Mouse (Mus musculus) adrenal gland, adult 18-20 months (tissue): Measurements from ENCODE around the gene Dazap1. TPM values are rescaled to one million over a fixed set of nuclear protein-coding genes. Genes with fewer than 3 reads are reported as not detected.

Source experiments
- DNase-seq, 2 experiments: peaks; one replicate each; pipeline ENCODE4 v3.0.0; 2021 to 2022; ENCODE audit warnings: low spot score in 2 of 2
- total RNA-seq, 2 experiments: library from RNA; stranded (reverse); gene quantifications; 1 replicate in 1 of 2; 2 replicates in 1 of 2; pipeline ENCODE4 v1.2.3; 2021

Dazap1 gene
- total RNA-seq, 2 experiments from 2014 or later = 90.2 to 100 TPM

DNA sequence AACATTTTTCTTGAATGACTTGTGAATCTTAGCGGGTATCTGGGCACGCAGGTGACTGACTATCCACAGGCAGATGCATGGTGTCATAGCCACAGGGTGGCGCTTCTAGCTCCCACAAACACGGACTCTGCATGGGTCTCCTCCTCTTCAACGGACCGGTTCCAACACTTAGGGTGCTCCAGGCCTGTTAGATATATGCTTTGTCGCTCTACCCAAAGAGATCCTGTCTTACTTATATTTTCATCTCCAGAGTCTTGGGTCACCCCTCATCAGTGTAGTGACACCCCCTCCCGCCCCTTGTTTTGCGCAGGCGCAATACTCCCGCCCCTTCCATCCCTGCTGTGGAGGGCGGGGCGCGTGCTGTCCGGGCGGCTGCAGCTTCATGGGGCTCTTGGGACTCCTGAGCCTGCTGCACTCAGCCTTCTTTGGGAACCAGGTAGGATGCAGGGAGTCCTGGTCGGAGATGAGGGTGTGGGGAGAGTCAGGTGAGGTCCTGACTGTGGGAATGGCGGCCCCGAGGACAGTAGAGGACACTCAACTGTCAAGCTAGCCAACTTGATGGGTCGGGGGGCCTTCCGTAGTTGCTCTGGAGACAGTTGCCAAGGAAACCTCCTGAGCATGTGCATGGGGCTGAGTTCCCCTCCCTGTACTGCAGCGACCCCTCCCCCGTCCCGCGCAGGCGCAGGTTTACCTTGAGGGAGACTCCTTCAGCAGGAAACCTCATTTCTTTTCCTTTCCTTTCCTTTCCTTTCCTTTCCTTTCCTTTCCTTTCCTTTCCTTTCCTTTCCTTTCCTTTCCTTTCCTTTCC is 34.5 kb downstream of the Dazap1 start, which contains the start of gene Apc2:
TSS of gene Apc2 (plus strand) at position 360 of the 808 bp plus-strand sequence.
- peak; percentile 62 to 63 for DNase-seq

DNA sequence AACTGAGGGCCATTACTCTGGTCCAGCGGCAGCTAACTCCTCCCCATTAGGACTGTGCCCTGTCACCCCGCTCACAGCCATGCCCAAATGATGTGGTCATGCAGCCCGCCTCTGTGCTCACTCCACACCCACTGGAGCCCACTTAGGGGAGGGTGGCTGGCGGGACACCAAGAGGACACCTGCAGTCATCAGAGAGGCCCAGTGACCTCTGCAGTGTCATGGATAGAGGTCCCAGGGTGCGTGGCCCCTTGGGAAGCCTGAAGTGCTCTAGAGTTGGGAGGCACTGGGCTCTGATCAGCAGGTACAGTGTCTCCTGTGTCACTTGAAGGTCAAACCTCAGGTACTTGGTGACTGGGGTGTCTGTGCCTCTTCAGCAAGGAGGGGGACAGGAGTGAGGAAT is 35.5 kb downstream of the Dazap1 start:
- no peak for DNase-seq

- no peak for DNase-seq
These were observed 36.3 kb downstream of the Dazap1 start for GRCm38 (mm10) chr10:80297526-80298133.

GRCm38 (mm10) chr10:80298571-80299281 is 37.4 kb downstream of the Dazap1 start:
- DNase-seq = no peak

DNA sequence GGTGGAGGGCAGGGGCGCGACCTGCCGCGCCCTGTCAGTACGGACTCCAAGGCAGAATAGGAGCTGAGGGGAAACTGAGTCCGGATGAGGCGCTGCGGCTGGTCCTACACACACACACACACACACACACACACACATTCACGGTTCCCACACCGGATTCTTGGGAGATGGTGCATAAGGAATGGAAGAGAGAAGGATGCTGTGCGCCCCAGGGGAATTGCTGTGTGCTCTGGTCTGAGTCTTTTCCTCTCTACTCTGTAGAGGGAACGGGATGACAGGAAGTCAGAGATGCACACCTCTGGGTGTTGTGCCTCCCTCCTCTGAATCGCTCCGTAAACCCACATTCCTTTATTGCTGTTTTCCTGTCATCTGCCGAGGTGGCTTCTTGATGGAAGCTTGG is 38.0 kb downstream of the Dazap1 start:
- DNase-seq = no peak

DNA sequence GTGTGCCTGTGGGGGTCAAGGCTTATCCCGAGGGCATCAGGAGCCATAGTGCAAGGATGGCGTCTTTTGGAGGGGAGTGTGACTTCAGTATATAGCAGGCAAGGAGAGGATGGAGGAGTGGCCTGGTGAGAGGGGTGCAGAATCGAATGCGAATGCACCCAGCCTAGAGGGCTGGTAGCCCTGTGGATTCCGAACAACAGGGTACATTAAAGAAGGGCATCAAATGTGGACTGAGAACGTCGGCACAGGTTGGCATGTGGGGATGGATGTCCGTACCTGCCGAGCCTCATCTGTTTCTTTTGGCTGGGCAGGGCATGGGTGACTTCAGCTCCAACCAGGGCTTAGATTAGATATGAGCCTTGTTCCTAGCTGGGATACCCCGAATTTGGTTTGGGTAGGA is 38.5 kb downstream of the Dazap1 start:
- no peak for DNase-seq

- no peak for DNase-seq
These were observed 39.4 kb downstream of the Dazap1 start for GRCm38 (mm10) chr10:80300672-80301181.

GRCm38 (mm10) chr10:80301256-80302081 is 40.2 kb downstream of the Dazap1 start:
- no peak for DNase-seq

DNA sequence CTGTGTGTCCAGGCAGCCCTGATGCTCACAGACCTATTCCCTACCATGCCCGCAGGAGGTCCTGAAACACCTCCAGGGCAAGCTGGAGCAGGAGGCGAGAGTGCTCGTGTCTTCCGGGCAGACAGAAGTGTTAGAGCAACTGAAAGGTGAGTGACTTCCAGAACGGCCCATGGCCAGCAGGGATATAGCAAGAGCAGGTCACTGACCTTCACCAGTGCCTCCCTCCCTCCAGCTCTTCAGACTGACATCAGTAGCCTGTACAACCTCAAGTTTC is 40.7 kb downstream of the Dazap1 start:
- no peak for DNase-seq

GRCm38 (mm10) chr10:80302471-80302881 is 41.2 kb downstream of the Dazap1 start:
- peak in 1 of 2 experiments; percentile 66 for DNase-seq

GRCm38 (mm10) chr10:80304458-80304857 is 43.2 kb downstream of the Dazap1 start:
- no peak for DNase-seq

GRCm38 (mm10) chr10:80304862-80305261 is 43.6 kb downstream of the Dazap1 start:
- DNase-seq = no peak

DNA sequence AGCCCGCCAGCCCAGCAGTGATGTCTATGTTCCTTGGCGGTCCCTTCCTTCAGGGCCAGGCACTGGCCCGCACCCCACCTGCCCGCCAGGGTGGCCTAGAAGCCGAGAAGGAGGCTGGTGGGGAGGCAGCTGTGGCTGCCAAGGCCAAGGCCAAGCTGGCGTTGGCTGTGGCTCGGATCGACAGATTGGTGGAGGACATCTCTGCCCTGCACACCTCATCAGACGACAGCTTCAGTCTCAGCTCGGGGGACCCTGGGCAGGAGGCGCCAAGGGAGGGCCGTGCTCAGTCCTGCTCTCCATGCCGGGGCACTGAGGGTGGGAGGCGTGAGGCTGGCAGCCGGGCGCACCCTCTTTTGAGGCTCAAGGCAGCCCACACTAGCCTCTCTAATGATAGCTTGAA is 50.3 kb downstream of the Dazap1 start:
- no peak for DNase-seq

- no peak for DNase-seq
These were observed 51.6 kb downstream of the Dazap1 start for GRCm38 (mm10) chr10:80312586-80313504.

DNA sequence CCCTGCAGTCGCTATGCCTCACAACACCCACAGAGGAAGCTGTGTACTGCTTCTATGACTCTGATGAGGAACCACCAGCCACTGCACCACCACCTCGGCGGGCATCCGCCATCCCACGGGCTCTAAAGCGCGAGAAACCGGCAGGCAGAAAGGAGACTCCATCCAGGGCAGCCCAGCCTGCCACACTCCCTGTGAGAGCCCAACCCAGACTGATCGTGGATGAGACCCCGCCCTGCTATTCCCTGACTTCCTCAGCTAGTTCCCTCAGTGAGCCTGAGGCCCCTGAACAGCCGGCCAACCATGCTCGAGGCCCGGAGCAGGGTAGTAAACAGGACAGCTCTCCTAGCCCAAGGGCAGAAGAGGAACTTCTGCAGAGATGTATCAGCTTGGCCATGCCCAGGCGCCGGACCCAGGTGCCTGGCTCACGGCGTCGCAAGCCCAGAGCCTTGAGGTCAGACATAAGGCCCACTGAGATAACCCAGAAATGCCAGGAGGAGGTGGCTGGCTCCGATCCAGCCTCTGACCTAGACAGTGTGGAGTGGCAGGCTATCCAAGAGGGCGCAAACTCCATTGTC is 52.4 kb downstream of the Dazap1 start:
- DNase-seq = no peak

DNA sequence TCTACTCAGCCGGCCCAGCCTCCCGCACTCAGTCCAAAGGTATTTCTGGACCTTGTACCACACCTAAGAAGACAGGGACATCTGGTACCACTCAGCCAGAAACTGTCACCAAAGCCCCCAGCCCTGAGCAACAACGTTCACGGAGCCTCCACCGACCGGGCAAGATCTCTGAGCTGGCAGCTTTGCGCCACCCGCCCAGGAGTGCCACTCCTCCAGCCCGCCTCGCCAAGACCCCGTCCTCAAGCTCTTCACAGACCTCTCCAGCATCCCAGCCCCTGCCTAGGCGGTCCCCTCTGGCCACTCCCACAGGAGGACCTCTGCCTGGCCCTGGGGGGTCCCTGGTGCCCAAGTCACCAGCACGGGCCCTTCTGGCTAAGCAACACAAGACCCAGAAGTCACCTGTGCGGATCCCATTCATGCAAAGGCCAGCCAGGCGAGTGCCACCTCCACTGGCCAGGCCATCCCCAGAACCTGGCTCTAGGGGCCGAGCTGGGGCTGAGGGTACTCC is 53.3 kb downstream of the Dazap1 start:
- DNase-seq = no peak

DNA sequence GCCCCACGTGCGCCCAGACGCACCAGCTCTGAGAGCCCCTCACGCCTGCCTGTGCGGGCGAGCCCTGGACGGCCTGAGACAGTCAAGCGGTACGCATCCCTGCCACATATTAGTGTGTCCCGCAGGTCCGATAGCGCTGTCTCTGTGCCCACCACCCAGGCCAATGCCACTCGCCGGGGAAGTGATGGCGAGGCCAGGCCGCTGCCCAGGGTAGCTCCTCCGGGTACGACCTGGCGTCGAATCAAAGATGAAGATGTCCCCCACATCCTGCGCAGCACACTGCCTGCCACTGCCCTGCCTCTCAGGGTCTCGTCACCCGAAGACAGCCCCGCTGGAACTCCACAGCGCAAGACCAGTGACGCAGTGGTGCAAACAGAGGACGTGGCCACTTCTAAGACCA is 54.0 kb downstream of the Dazap1 start:
- DNase-seq = no peak

DNA sequence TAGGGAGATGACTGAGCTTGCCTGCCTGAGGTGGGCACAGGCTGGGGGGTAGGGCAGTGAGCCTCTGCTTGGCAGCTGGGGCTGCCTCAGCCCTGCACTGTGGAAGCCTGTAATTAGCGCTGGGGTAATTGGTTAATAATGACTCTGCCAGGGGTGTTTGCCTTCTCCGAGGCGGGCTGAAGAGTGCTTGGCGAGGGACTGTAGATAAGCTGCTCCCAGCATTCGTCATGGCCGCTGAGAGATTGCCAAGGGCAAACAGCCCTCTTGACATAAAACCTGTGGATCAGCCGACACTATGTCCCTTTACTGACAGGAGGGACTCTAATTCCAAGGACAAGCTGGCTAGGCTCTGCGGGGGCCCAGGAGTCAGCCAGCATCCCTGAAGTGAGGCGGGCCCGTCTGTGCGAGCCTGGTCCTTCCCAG is 55.1 kb downstream of the Dazap1 start:
- no peak for DNase-seq

GRCm38 (mm10) chr10:80317011-80317410 is 55.7 kb downstream of the Dazap1 start:
- no peak for DNase-seq
